Mouse (Mus musculus): ENCODE measurements around the gene Pdik1l. TPM values are rescaled to one million over a fixed set of nuclear protein-coding genes. Genes with fewer than 3 reads are reported as not detected.
"Not testable (repeated sequence)": the region's sequence is repeated elsewhere in the genome, so short reads cannot be mapped to it uniquely, and the experiment has no call there.

The Pdik1l gene
- total and polyA plus RNA-seq, 2 experiments from 2014 or later = 28.9 to 43.8 TPM

GRCm38 (mm10) chr4:134273417-134274345 is 14.0 kb downstream of the Pdik1l start:
- Histone ChIP-seq H3K4me2 (ENCODE audit: low read depth) (no peak overlapping the region), H3K4me3 (ENCODE audit: low read depth, low read length) (no peak overlapping the region), H3K36me3 (ENCODE audit: insufficient read depth) (peaks cover 20% of the 10 kb centered on the region), H3K27me3 (ENCODE audit: insufficient read depth, low read length) (no peaks in the 10 kb centered on the region), H3K4me1 (ENCODE audit: insufficient read depth) (no peaks in the 10 kb centered on the region), H3K9ac (no peak overlapping the region), H3K9me3 (ENCODE audit: low read length) (no peaks in the 10 kb centered on the region), H3K27ac (ENCODE audit: low read depth, low read length) (no peak overlapping the region)
- DNase-seq (no peak), ATAC-seq (no peak)
- 8% methylated on average over 14 of the region's 14 CpGs for WGBS
- no peak for TF ChIP-seq CTCF (IDR thresholded peaks at IDR 0.05; ENCODE audit: low read depth)

GRCm38 (mm10) chr4:134272731-134273416 is 14.8 kb downstream of the Pdik1l start:
- WGBS = 36% methylated on average over 13 of the region's 13 CpGs
- H3K4me2 ChIP-seq (ENCODE audit: low read depth) = no peak overlapping the region
- no peak for DNase-seq

GRCm38 (mm10) chr4:134271979-134272378 is 15.7 kb downstream of the Pdik1l start:
- Histone ChIP-seq H3K27ac (ENCODE audit: low read depth, low read length) (no peak overlapping the region), H3K9me3 (ENCODE audit: low read length) (no peaks in the 10 kb centered on the region), H3K9ac (no peak overlapping the region), H3K4me3 (ENCODE audit: low read depth, low read length) (no peak overlapping the region), H3K36me3 (ENCODE audit: insufficient read depth) (peaks cover 8% of the 10 kb centered on the region), H3K4me1 (ENCODE audit: insufficient read depth) (no peaks in the 10 kb centered on the region), H3K4me2 (ENCODE audit: low read depth) (no peak overlapping the region), H3K27me3 (ENCODE audit: insufficient read depth, low read length) (no peaks in the 10 kb centered on the region)
- WGBS = 82% methylated on average over 7 of the region's 7 CpGs
- DNase-seq = no peak
- ATAC-seq = no peak
- no peak for TF ChIP-seq CTCF (IDR thresholded peaks at IDR 0.05; ENCODE audit: low read depth)

More at GRCm38 (mm10) chr4:134272731-134273416, 14.8 kb downstream of the Pdik1l start:
- H3K27ac ChIP-seq (ENCODE audit: low read depth, low read length) = no peak overlapping the region
- H3K9ac ChIP-seq = no peak overlapping the region
- H3K4me1 ChIP-seq (ENCODE audit: insufficient read depth) = no peaks in the 10 kb centered on the region
- no peak for ATAC-seq
- H3K36me3 ChIP-seq (ENCODE audit: insufficient read depth) = peaks cover 15% of the 10 kb centered on the region
- no peak overlapping the region for H3K4me3 ChIP-seq (ENCODE audit: low read depth, low read length)
- no peak for TF ChIP-seq CTCF (IDR thresholded peaks at IDR 0.05; ENCODE audit: low read depth)
- no peaks in the 10 kb centered on the region for H3K9me3 ChIP-seq (ENCODE audit: low read length)
- H3K27me3 ChIP-seq (ENCODE audit: insufficient read depth, low read length) = no peaks in the 10 kb centered on the region

GRCm38 (mm10) chr4:134269622-134270021 is 18.1 kb downstream of the Pdik1l start:
- ATAC-seq; H3K9ac ChIP-seq; H3K4me1 ChIP-seq (ENCODE audit: insufficient read depth): not testable (repeated sequence)

GRCm38 (mm10) chr4:134268102-134268655 is 19.5 kb downstream of the Pdik1l start:
- ATAC-seq (no peak), DNase-seq (no peak)
- Histone ChIP-seq H3K27ac (ENCODE audit: low read depth, low read length) (no peak overlapping the region), H3K9ac (no peak overlapping the region), H3K27me3 (ENCODE audit: insufficient read depth, low read length) (no peaks in the 10 kb centered on the region), H3K9me3 (ENCODE audit: low read length) (no peaks in the 10 kb centered on the region), H3K4me2 (ENCODE audit: low read depth) (no peak overlapping the region), H3K4me1 (ENCODE audit: insufficient read depth) (no peaks in the 10 kb centered on the region), H3K4me3 (ENCODE audit: low read depth, low read length) (no peak overlapping the region), H3K36me3 (ENCODE audit: insufficient read depth) (no peaks in the 10 kb centered on the region)
- TF ChIP-seq CTCF (IDR thresholded peaks at IDR 0.05; ENCODE audit: low read depth) = no peak
- WGBS = 83% methylated on average over 19 of the region's 19 CpGs

More at GRCm38 (mm10) chr4:134269622-134270021, 18.1 kb downstream of the Pdik1l start:
- not testable (repeated sequence) for H3K4me2 ChIP-seq (ENCODE audit: low read depth); H3K36me3 ChIP-seq (ENCODE audit: insufficient read depth); H3K27me3 ChIP-seq (ENCODE audit: insufficient read depth, low read length); H3K9me3 ChIP-seq (ENCODE audit: low read length); H3K27ac ChIP-seq (ENCODE audit: low read depth, low read length); DNase-seq; H3K4me3 ChIP-seq (ENCODE audit: low read depth, low read length)

- DNase-seq = no peak
These were observed 21.7 kb downstream of the Pdik1l start for GRCm38 (mm10) chr4:134265860-134266585.

More at GRCm38 (mm10) chr4:134265860-134266585, 21.7 kb downstream of the Pdik1l start:
- Histone ChIP-seq H3K27me3 (ENCODE audit: insufficient read depth, low read length) (no peaks in the 10 kb centered on the region), H3K4me2 (ENCODE audit: low read depth) (no peak overlapping the region), H3K36me3 (ENCODE audit: insufficient read depth) (no peaks in the 10 kb centered on the region), H3K4me1 (ENCODE audit: insufficient read depth) (no peaks in the 10 kb centered on the region), H3K9ac (no peak overlapping the region), H3K9me3 (ENCODE audit: low read length) (no peaks in the 10 kb centered on the region), H3K27ac (ENCODE audit: low read depth, low read length) (no peak overlapping the region), H3K4me3 (ENCODE audit: low read depth, low read length) (no peak overlapping the region)
- ATAC-seq = no peak
- 70% methylated on average over 9 of the region's 9 CpGs for WGBS
- no peak for TF ChIP-seq CTCF (IDR thresholded peaks at IDR 0.05; ENCODE audit: low read depth)
